Mouse (Mus musculus) pancreas, adult 10 weeks (tissue): ENCODE results near the gene Gm9999. TPM values are rescaled to one million over a fixed set of nuclear protein-coding genes. Genes with fewer than 3 reads are reported as not detected.

Experiments used
- polyA plus RNA-seq: library from polyadenylated mRNA; stranded (reverse); fragments of 350-450 nt; fragmentation: Illumina TruSeq; extraction: RNeasy Lipid Tissue Mini Kit (QIAGEN cat#74804); gene quantifications from one replicate; pipeline ENCODE4 v1.2.3, GENCODE M21; 2015; ENCODE audit warnings: low read depth, low replicate concordance; ENCODE audit not compliant: insufficient read depth

The Gm9999 gene
- not detected for polyA plus RNA-seq

GRCm38 (mm10) chr7:46983280-46983679 is at the start of gene Gm9999:
Gene Gm9999 (plus strand): TSS chr7:46983580.

GRCm38 (mm10) chr7:46957831-46958691 is 25.3 kb upstream of the Gm9999 start, which contains the start of gene Uevld:
Gene Uevld (minus strand): TSS chr7:46958527.

DNA sequence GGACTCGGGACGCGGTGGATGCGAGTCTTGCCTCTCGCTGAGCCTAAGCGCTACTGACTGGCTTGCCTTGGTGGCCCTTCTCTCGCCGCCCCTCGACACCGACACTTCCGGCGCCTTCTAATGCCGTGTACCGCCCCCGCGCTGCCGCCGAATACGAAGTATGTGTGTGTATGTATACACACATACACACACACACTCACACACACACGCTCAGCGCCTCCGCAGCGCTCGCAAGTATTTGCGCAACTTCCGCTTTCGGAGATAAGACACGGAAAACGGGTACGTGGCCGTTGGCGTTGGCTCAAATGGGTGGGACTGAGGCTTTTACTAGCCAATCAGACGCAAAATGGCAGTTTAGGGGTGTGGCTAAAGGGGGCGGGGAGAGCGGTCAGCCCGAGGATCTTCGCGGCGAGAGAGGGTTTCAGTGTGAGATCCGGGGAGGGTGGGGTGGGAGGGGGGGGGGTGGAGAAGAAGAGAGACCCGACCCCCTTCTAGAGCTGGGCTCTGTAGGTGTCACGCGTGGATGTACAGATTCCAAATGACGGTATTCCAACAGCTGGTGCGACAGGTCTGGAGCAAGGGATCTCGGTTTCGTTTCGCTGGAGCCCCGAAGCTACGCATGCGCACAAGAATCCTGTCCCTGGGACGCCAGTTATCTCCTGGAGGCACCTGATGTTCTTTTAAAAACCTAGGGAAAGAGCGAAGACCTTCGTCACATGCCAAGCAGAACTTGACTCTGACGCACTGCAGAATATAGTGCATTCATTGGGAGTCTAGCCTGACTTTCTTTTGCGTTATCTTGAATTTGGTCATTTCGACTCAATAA is 25.0 kb downstream of the Gm9999 start, which contains the start of gene Spty2d1:
Gene Spty2d1 (minus strand): TSS at position 244 of the 826 bp plus-strand sequence.

Other genes with a start within 250 kb of the Gm9999 start
- gene Saa1, start 240.6 kb upstream of the Gm9999 start, polyA plus RNA-seq = not detected
- not detected for gene Saa2, start 231.8 kb upstream of the Gm9999 start, polyA plus RNA-seq
- 8.7 TPM for gene Hps5, start 187.5 kb upstream of the Gm9999 start, polyA plus RNA-seq
- gene Gtf2h1, start 187.5 kb upstream of the Gm9999 start, polyA plus RNA-seq = 6.1 TPM
- gene Ldha, start 142.1 kb upstream of the Gm9999 start, polyA plus RNA-seq = 36.2 TPM
- not detected for gene Ldhc, start 122.4 kb upstream of the Gm9999 start, polyA plus RNA-seq
- gene Tsg101, start 63.6 kb upstream of the Gm9999 start, polyA plus RNA-seq = 21.3 TPM
- 1.8 TPM for gene Uevld, start 25.1 kb upstream of the Gm9999 start, polyA plus RNA-seq
- gene Spty2d1, start 24.8 kb downstream of the Gm9999 start, polyA plus RNA-seq = 3.0 TPM
- 1.8 TPM for gene Tmem86a, start 67.0 kb downstream of the Gm9999 start, polyA plus RNA-seq
- gene Ptpn5, start 150.1 kb downstream of the Gm9999 start, polyA plus RNA-seq = not detected
- not detected for gene Mrgpra6, start 221.3 kb downstream of the Gm9999 start, polyA plus RNA-seq